Mouse (Mus musculus) CD8-positive naive resting alpha-beta T cell, adult 2 months (primary cell): Measurements from ENCODE around the gene Tlk2.
"Not testable (repeated sequence)": the region's sequence is repeated elsewhere in the genome, so short reads cannot be mapped to it uniquely, and the experiment has no call there.

ENCODE experiments used
- DNase-seq, 2 experiments: peaks; one replicate each; pipeline ENCODE4 v3.0.0; 2022; ENCODE audit warnings: low read depth in 2 of 2, low spot score in 2 of 2

Gene Tlk2

DNA sequence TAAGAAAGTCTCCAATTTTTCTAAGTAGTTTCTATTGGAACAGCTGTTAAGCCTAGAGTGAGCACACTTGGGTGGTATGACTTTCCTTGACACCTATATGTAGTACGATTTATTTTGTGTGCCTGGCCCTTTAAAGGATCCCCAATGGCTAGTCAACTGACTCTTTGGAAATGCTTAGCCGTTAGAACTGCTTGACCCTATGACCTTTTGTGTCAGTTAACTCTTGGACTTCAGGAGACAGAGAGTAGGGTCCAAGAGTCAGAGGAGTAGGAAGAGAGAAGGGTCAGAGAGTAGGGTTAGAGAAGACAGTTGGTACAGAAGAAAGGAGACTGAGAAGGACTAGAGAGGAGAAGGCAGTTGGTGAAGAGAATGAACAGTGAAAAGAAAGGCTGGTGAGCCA, at the start of gene Tlk2:
Gene Tlk2, plus strand, starts transcription at position 292 of the 400 bp plus-strand sequence.
- DNase-seq: no peak

DNA sequence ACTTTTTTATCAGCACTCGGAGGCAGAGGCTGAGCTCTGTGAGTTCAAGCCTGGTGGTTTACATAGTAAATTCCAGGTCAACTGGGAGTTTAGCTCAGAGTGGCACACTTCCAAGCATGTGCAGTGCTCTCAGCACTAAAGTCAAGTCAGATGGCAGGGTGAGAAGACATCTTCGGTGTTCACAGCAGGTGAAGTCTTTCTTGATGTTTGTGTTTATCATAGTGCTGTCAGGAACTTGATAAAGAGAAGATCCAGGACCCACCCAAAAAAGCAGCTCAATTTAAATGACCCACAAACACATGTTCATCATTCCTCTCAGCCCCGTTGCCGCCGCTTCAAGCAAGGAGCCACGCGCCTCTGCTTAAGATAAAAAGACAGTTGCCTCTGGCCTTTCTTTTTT, 42.9 kb upstream of the Tlk2 start:
- no peak for DNase-seq

DNA sequence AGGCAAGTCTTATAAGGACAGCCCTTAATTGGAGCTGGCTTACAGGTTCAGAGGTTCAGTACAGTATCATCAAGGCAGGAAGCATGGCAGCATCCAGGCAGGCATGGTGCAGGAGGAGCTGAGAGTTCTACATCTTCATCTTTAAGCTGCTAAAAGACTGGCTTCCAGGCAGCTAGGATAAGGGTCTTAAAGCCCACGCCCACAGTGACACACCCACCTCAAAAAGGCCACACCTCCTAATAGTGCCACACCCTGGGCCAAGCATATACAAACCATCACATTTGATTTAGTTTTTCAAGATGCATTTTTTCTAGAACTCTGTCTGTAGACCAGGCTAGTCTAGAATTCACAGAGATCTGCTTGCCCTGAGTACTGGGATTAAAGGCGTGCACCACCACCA, 41.4 kb upstream of the Tlk2 start:
- DNase-seq: not testable (repeated sequence)

DNA sequence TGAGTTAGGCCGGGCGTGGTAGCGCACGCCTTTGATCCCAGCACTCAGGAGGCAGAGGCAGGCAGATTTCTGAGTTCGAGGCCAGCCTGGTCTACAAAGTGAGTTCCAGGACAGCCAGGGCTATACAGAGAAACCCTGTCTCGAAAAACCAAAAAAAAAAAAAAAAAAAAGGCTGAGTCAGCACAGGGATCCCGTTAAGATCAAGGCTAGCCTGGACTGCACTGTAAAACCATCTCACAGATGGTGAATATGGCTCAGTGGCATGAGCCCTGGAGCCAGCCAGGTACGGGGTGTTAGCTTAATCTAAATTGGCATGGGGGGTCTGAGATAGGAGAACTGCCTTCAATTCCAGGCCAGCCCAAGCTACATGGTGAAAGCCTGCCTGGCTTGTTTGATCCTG, 38.1 kb upstream of the Tlk2 start:
- DNase-seq: not testable (repeated sequence)

DNA sequence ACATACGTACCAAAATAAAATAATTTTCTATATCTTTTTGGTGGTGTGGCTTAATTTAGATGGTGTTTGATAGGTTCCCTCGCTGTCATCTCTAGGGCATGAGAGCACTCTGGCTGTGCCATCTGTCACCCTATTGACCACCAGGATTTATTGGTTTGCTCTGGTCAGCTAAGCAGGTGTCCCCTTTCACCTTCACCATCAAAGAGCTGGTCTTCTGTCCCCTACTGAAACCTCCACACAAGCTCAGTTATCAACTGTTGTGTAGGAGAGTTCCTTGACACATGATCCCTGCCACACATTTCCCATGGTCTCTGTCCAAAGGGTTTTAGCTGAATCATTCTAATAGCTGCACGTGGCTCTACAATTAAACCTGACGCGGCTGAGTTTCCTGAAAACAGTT, 37.5 kb upstream of the Tlk2 start:
- no peak for DNase-seq

DNA sequence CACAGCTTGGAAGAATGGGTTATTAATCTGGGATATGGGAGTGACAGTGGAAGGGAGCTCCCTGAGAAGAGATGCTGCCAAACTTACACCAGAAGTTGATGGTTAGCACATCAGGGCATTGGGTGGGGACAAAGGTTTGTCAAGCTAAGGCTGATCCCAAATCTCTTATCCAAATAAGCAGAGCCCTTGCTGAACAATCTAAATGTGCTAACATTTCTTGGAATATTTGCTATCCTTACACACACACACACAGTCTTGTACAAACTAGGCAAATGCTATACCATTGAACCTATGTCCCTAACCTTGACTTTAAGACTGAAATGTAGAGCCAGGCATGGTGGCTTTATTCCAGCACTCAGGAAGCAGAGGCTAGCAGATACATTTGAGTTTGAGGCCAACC, 35.0 kb upstream of the Tlk2 start:
- DNase-seq: no peak

DNA sequence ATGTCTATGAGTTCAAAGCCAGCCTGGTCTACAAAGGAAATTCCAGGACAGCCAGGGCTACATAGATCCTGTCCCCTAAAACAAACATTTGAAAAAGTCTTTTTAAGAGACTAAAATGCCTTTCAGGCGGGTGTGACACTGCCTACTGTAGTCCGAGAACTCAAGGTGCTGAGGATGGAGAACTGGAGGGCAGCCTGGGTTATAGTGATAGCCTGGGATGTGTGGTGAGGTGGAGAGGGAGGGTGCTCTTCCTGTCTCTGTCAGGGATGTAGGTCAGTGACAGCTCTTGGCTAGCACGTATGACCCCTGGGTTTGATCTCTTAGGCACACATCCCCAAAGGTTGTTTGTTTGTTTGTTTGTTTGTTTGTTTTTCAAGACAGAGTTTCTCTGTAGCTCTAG, 34.5 kb upstream of the Tlk2 start:
- DNase-seq: no peak

DNA sequence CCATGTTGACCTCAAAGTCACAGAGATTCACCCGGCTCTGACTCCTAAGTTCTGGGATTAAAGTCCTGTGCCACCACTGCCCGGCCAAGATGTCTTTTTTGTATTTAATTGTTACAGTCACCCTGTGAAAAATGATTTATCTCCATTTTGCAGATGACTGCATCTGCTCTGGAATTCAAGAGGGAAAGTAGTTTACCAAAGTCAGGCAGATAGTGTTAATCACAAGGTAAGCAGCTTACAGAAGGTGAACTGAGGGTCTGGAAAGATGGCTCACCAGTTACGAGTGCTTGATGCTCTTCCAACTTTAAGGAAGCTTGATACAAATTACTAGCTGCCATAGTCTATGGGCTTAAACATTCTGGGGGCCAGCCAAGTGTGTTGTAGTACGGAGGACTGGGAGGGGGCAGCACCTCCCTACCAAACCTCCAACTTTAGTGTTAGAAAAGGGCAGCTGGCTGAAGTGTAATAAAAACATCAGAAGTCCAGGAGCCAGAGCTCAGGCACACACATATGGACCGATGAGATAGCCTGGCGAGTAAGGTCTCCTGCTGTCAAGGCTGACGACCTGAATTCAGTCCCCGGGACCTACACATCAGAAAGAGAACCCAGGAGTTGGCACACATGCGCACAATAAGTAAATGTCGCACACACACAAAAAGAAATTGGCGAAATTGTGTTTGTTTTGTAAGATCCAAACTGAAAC, 33.9 kb upstream of the Tlk2 start:
- DNase-seq: no peak

DNA sequence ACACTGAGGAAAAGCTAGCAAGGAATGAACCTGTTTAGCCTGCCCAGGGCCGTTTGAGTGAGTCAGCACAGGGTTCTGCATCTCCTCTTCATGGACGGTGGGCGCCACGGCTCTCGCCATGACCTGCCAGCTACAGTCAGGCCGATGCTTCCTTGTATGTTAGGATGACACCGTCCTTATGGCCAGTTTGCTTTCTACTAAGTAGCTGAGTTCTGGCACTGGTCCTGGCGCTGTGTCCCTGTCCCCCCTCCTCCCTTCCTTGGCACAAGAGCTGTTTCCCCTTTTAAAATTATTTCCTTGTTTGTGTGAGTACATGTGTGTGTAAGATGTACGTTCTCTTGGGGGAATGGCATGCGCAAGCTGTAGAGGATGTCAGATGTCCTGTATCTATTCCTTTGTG, 33.4 kb upstream of the Tlk2 start:
- DNase-seq: no peak

DNA sequence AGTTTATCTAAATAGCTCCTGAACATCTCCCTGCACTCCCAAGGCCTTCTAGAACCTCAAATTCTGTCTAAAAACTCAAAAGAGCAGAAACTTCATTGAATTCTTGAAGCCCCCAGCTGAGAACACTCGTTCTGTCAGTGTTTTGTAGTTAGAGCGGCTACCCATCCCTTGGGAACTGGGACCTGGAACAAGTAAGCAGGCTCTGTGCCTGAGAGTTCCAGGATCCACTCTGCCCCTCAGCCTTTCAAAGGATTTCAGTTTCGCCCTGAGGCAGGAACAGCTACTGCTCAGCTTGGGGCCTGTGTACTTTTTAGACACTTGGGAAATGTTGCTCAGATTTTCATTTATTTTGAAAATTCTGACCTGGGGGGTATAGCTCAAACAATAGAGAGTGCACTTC, 32.0 kb upstream of the Tlk2 start, which contains the start of gene Gm10842:
Gene Gm10842, plus strand, starts transcription at position 301 of the 400 bp plus-strand sequence.
- DNase-seq: no peak

DNA sequence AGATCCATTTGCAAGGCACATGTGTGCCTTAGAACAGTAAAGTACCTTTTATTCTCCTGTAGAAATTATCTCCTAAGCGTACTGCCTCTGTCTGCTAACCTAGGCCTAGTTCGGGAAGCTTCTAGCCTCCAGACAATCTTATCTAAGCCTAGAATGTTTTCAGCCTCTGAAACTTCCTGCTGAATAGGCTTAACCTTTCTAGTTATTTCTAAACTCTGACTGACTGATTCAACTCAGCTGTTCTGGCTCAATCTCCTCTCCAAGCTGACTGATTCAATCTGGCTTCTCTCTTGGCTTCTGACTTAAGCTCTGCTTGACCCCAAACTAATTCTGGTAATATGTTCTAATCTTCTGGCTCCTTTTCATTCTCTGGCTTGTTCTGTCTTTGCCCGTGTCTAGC, 29.3 kb upstream of the Tlk2 start:
- DNase-seq: no peak

DNA sequence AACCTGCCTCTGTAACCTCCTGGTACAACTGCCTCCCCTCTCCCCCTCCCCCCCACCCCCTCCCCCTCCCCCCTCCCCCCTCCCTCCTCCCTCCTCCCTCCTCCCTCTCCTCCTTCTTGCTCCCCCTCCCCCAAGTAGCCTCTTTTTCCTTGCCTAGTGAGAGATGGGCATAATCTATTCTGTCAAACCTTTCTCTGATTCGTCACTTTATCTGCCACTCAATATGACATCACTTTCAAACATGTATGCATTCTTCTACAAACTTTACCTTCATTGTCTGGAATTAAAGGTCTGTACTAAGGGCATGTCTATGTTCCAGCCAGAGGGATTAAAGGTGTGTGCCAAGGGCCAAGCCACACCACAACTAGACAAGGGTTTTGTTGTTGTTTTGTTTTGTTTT, 28.8 kb upstream of the Tlk2 start:
- DNase-seq: no peak

DNA sequence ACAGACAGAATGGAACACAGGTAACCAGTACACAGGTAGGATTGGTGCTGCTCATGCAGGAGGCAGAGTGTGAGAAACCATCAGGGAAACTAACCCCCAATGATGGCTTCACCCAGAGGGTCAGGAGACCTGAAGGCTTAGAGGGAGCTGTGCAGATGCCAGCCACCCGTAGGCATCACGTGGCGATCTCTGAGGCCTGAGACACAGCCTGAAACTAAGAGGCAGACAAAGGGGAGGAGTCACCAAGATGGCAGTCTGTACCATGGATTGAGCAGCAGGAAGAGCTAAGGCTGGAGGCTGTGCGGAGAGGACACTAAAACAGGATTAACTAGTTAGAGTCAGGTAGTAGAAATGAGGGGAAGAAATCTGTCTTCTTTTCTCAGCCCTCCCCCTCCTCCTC, 27.9 kb upstream of the Tlk2 start:
- no peak for DNase-seq

DNA sequence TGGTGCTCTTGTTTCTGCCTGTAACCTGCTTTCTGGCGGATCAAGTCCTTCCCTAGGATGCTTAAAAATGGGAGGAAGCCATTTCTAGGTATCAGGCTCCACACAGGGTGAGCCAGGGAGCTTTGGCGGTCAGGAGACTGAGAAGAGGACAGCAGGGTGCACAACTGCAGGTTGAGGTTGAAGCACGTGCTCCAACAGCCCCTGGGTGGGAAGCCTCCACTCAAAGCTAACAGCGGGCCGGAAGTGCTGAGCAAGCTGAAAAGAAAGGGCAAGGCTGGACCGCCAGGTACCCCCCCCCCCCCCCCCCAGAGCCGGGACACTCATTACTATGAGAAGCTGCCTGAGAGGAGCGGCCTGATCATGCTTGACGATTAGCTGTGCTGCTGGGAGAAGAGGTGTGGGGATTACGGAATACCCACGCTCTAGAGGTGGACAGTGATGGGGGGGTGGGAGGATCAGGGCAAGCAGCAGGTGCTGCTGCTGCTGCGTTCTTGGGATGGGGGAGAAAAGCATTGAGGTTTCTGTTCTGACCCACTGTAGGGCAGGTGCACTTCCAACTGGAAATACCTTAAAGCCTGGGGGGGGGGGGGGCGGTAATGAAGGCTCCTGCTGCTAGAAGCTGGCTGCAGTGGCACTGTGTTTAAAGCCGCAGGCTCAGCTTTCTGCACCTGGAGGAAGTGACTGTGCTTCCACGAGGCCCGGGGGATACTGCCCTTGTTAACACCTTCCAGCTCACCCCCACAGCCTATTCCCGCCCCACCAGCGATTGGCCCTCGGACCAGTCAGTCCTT, 27.2 kb upstream of the Tlk2 start:
- DNase-seq: no peak

DNA sequence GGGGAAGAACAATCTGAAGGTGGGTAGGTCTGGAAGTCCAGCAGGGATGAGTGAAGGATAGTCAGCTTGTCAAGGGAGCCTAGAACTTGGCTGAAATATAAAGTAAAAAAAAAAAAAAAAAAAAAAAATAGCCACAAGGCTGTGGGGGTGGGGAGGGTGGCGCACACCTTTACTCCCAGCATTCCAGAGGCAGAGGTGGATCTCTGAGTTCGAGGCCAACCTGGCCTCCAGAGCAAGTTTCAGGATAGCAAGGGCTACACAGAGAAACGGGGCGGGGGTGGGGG, 26.6 kb upstream of the Tlk2 start:
- DNase-seq: no peak

DNA sequence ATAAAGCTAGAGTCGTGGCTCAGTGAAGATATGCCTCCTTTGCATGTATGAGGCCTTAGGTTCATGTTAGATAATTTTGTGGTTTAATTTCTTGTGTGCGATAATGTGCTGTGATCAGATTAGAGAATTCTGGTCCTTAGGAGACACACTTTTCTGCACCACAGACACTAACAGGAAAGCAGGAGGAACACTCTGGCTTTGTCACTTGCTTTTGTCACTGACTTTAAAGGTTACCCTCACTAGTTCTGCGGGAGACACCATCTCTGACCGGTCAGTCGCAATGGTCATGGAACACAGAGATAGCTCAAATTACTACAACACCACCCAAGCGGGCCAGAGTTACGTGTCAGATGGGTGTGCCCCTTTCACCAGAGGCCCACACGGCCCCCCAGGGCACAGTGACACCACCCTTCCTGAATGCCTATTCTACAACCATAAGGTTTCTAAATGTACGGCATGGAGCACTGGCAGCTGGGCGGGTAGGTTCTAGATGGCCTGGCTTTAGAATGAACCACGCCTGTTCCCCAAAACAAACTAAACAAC, 26.2 kb upstream of the Tlk2 start:
- no peak for DNase-seq

DNA sequence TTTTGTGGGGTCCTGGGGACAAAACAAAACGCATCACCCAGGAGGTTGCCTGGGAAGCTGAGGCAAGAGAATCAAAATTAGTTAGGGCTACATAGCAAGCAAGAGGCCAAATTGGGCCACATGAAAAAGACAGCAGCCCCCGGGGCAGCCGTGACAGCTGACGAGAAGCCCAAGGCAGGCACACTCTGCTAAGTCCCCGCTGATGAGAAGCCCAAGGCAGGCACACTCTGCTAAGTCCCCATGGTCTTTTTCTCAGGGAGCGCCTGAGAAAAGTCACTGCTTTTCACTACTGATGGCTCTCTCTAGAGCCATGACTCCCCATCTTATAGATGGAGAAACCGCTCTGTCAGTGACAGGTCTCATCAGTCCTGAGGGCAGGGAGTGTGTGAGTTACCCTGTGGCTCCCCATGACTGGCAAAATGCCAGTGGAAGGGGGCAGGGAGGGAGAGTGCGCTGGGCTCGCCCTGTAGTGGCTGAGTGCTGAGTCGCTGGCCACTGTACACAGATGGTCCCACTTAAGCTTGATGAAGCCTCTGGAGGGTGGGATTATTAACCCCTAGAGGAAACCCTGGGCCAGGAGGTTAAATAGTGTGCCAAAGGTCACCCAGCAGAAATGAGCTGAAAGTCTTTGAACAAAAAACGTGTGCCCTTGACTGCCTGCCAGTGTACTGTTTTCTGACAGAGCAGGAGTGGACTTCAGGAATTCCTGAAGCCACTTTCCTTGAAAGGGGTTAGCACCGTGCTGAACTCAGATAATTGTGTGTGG, 25.4 kb upstream of the Tlk2 start:
- no peak for DNase-seq

DNA sequence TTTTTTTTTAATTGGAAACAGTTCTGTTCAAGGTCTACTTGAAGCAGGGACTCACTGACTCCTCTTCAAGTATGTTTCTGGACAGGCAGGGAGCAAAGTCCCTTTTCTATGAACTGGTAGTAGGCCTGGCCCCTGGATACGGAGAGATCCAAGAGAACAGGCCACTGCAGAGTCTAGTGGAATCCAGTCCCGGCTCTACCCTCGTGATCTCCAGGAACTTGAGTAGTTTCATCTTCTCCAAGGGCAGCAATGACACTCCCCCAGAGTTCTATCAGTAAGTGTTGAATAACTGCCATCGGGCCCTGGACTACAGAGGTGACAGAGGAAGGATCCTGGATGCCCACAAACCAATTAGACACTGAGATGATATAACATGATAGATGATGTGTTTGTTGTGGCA, 22.7 kb upstream of the Tlk2 start:
- no peak for DNase-seq

DNA sequence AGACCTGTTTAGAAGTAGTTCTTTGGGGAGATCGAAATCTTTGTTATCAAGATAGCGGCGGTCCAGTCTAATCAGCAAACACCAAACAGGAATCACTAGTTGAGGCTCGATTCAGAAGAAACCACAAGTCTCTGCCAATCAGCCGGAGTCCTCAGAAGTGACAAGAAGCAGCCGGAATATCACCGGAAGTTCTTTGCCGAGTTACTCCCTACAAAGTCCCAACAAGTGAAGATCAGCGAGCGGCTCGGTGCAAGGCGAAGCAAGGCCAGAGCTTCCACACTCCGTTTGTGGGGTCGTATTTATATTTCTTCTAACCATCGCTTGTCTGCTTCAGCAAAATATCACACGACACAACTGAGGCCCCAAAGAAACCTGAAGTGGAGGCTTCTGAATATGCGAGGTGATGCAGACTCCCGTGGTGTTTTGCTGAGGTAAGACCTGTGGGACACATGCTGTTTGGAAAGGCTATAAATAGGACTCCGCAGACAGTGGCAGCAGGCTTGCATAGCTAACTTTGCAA, 21.8 kb upstream of the Tlk2 start:
- DNase-seq: no peak

DNA sequence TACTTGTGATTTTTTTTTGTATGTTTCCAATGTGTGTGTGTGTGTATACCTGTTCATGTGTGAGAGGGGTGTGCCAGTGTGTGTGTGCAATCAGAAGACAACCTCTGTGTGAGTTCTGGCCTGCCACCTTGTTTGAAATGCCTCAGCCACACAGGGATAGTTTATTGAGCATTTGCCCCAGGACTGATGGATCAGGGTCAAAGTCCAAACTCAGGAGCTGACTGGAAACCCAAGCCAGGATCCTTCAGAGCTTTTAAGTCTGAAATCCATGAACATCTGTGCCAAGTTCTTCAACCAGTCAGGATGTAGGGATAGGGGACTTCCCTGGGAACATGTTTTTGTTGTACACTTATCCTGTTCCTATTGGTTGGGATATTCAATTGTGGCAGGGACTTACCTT, 20.6 kb upstream of the Tlk2 start:
- no peak for DNase-seq

DNA sequence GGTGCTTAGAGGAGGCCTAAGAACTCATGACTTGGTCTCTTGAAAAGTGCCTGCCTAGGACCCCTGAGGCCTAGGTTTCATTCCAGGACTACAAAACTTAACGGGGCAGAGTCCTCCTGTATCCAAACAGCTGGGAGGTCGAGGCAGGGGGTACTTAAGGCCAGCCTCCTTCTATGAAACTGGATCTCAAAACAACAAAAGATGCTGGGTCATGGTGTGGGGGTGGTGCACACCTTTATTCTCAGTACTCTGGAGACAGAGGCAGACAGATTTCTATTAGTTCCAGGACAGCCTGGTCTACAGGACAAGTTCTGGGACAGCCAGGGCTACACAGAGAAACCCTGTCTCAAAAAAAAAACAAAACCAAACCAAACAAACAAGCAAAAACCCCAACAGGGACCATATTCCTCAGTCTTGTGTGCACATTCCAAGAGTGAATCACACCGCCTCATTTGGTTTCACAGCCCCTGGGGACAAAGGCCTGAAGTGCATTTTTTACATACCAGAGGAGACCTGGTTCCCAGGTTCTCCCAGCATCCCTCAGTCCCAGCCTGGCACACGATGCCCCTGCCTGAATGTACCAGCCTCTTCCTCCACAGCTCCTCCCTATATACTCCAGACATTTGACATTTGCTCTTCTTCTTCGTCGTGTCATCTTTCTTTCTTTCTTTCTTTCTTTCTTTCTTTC, 18.8 kb upstream of the Tlk2 start:
- no peak for DNase-seq
